Mouse (Mus musculus) kidney, postnatal 4 days (tissue): Measurements from ENCODE around the gene Ss18l1.
A peak's percentile ranks its signal among the peaks of the same experiment; 100 is the strongest.

Experiments
- DNase-seq, 2 experiments: peaks; one replicate each; pipeline ENCODE4 v3.0.0; 2021; ENCODE audit warnings: mixed read lengths in 2 of 2

Gene Ss18l1

GRCm38 (mm10) chr2:180040406-180040805 lies 1.9 kb upstream of the Ss18l1 start:
- no peak for DNase-seq

DNA sequence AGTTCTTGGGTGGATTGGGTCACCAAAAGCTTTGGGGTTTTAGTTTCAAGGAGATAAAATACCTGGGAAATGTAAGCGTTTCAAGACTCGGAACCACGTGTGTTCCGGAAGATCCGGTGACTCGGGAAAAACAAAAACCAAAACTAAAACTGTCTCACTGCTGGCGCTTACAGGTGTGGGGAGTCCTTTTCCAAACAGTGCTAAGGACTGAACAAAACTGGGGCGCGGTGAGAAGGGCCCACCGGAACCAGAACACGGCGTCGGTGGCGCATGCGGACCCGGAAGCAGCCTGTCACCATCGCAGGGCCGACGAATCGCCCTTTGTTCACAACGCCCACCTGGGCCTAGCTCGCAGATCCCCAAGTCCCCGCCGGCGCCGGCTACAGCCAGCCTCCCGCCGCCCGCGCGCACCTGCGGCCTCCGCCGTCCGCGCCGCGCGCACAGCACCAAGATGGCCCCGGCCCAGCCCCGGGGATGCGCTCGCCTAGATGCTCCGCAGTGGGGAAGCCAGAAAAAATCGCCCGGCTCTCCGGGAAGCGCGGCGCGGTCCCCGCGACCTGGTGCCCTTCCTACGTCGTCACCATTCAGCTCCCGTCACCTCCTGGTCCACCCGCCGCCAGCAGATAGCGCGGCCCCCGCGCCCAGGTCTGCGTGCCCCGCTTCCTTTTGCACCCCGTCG lies 593 bp upstream of the Ss18l1 start:
- peak; percentile 59 to 78 for DNase-seq

DNA sequence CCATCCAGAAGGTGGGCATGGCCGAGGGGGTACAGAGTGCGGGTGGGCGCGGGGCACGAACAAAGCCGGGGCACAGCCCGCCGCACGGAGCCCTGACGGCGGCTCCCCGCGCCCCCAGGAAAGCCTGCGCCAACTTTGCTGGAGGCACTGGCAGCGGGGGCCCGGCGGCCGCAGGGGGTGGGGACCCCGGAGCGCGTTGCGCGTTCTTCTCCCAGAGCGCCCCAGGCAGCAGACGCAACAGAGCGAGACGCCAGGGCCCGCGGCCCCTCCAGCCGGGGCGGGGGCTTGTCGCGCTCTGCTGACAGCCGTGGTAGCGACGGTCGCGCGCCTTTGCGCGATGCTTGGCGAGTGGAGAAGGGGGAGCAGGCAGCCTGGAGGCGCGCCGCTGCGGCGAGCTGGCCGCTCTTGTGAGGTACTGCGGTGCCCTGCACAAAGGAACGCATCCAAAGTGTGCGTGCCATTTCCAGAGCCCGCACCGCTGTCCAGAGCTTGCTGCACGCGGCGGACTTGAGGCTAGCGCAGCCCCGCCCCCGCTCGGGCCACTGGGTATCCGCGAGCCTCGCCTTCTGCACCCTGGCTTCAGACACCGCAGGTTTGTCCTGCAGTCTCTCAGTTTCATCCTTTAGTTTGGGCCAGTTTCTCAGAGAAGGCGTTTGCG lies 678 bp downstream of the Ss18l1 start:
- DNase-seq, result peak; percentile 79 to 88

DNA sequence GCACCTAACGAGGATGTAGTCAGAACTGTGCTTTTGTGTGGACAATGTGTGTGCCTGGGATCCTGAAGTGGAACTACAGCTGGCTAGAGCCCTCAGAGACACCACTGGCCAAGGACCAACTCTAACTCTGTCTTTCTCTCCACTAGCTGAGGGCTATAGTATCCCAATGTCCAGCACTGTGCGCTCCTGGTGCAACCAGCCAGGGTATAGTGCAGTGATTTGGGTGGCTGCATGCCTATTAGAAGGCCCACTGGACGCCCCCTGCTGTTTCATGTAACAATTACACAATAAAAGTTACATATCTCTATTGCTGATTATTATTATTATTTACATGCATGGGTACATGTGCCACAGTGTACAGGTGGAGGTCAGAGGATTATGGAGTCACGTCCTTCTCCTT lies 3.0 kb downstream of the Ss18l1 start:
- peak; percentile 51 to 63 for DNase-seq

GRCm38 (mm10) chr2:180047580-180047979 lies 5.3 kb downstream of the Ss18l1 start:
- DNase-seq, result no peak

GRCm38 (mm10) chr2:180047980-180048635 lies 5.8 kb downstream of the Ss18l1 start:
- DNase-seq, result no peak

GRCm38 (mm10) chr2:180050986-180051385 lies 8.7 kb downstream of the Ss18l1 start:
- peak; percentile 91 to 92 for DNase-seq

DNA sequence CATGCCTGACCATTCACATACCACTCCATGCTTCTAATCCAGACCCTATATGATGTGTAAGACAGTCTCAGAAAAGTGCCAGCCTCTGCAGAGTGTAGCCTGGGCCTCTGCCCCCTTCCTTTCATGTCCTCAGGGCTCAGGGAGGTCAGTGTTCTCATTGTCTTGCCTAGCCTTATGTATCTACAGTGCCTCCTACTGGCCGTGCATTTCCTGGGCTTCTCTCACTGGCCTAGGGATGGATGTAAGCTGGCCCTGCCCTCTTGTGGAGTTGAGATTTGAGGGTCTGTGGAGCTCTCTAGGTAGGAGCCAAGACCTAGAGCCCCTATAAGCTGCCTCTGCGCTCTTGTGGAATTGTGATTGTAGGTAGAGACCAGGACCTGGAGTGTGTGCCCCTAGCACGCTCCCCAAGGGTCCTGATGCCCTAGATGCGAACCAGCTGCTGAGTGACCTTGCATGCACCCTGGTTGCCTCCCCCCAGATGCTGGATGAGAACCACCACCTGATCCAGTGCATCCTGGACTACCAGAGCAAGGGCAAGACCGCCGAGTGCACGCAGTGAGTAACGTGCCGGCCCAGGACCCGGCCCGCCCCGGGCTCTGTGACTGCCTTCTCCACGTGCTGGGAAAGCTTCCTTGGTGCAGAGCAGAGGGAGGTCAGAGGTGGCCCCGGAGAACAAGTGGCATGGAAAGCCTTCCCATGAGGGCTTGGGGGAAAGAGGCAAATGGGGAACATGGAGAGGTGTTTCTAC lies 9.9 kb downstream of the Ss18l1 start:
- DNase-seq, result peak; percentile 48 to 63

- no peak for DNase-seq
These were observed 10.7 kb downstream of the Ss18l1 start for GRCm38 (mm10) chr2:180053001-180053400.

- no peak for DNase-seq
These were observed 21.2 kb downstream of the Ss18l1 start for GRCm38 (mm10) chr2:180063338-180064131.

- no peak for DNase-seq
These were observed 27.6 kb downstream of the Ss18l1 start for GRCm38 (mm10) chr2:180069770-180070480.

DNA sequence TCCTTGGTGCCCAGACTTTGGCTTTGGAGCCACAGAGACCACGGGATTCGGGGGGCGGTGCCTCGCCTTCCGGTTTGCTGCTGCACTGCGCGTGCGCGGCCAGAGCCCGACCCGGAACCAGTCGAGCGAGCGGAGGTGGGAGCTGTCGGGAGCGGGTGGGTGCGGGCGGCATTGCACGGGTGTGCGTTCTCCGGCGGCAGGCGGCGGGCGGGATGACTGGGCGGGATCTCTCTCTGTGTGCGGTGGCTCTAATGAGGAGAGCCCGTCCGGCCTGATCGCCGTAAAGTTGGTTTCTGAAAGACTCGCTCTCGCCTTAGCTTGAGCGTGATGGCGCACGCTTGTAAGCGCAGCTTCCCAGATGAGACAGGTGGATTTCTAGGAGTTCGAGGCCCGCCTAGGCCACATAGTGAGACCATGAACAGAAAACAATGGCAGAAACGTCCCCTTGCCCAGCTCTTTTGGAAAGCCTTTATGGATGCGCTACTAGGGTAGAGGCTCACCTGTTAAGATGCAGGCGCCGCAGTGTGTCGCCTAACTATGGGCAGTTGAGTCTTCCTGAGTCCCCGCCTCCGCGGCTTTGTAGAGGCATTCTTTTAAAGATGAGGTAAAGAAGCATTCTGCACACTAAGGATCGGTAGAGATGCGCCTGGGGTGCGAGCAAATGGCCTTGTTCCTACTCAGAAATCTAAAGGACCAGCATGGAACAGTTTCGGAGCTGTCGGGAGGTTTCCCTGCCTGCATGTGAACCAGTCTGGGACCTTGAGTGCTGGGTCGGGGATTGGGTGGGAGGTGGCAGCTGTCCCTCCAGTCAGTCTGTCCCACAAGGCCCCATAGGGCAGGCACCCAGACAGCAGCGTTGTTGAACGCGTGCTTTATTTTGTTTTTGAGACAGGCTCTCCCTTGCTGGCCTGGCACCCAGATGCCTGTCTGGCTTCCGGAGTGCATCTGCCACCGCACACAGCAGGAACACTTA lies 28.5 kb downstream of the Ss18l1 start, which contains the start of gene Mtg2:
Gene Mtg2, plus strand, starts transcription at position 108 of the 973 bp plus-strand sequence.
- DNase-seq, result peak; percentile 95 to 97

- no peak for DNase-seq
These were observed 29.4 kb downstream of the Ss18l1 start for GRCm38 (mm10) chr2:180071671-180072070.

- no peak for DNase-seq
These were observed 30.6 kb downstream of the Ss18l1 start for GRCm38 (mm10) chr2:180072886-180073285.

DNA sequence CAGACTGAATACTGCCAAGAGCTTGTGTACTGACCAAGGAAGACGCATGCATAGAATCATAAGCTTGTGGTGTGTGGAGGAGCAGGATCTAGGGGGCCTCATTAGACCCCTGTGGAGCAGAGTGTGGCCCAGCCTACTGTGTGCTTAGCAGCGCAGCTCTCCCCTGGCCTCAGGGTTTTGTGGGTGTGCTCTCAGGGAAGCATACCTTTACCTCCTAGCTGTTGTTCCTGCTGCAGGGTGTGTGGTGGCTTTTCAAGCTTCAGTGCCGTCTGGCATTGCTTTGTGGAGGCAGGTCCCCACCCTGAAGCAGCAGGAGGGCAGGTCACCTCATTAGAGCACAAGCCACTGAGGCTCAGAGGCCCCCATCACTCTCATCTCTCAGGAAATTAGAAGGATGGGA lies 35.3 kb downstream of the Ss18l1 start:
- DNase-seq, result no peak

DNA sequence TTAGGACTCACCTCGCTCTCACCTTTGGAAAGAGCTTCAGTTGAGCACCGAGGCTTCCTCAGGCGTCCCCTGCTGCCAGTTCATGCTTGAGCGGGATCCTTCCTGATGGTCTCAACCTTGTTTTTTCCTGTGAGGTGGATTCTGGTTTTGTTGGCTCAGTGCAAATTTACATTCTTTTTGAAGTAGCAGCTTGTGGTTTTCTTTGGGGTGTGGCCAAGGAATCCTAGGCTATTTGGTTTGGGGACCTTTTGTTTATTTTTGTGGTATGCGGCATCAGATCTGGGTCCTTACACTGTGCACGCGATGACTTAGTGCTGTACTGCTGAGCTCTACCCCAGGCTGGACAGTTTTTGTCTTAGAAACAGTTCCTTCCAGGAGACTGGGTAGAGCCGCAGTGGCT lies 38.4 kb downstream of the Ss18l1 start:
- no peak for DNase-seq

- no peak for DNase-seq
These were observed 40.8 kb downstream of the Ss18l1 start for GRCm38 (mm10) chr2:180083063-180083462.

DNA sequence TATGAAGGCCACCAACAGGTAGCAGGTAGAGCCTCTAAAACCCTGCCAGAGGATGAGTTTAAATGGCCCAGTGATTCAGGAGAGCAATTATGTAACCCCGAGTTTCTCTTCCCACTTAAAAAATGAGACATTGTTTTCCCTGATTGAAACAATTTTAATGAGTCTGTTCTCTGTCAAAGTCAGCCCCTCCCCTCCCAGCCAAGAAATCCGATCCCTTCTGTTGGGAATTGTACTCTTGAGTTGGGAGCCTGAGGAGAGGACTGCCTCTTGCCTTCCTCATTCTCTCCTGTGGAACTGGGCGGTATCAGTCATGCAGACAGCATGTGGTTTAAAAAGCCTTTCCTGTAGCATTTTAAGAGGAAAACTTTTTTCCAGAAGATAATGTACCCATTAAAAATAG lies 42.3 kb downstream of the Ss18l1 start:
- no peak for DNase-seq

DNA sequence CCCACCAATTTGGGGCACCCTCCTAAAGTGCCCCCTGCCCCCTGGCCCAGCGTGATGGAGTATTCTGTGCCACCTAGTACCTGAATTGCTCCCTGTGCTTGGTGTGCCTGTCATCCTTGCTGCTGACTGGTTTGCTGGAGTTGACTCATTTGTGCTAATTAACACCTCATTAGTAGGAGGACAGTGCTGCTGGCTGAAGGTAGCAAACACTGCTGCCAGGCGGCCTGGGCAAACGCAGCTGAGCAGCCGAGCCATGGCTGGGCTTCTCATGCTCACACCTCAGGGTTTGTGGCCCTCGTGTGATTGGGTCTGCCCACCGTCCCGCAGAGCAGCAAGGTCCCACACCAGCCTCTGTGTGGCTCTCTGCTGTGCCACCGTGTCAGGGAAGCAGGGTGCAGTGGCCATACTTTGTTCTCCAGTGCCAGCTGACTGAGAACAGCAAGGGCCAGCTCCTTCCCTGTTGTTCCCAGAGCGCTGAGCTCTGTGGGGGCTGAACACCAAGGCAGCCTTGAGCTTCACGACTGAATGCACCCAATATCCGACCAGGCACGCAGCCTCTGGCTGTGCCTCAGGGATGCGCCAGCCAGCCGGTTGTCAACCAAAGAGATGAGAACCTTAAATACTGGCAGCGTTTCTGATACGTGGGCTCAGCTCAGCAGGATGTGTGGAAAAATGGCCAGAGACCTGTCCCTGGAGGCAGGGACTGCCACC lies 43.8 kb downstream of the Ss18l1 start:
- peak in 1 of 2 experiments; percentile 51 for DNase-seq

DNA sequence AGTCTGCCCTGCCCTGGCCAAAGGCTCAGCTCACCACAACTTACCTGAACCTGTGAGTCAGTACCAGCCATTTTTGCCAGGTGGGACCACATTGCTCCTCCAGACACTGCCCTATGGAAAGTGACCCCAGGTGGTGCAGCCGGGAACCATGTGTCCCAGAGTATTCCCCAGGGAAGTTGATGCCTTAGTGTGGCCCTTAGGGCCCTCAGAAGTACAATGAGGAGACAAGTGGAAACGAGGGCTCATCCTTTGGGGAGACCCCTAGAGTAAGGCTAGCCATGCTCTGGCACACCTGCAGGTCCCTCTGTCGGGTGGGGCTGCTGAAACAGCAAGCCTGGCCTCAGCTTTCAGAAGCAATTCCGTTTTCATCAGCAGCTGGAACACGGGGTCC lies 44.3 kb downstream of the Ss18l1 start:
- DNase-seq, result no peak
